Mouse (Mus musculus) right cerebral cortex, adult 18-20 months (tissue): ENCODE data around the gene Cytl1.

Experiments
- DNase-seq: peaks from one replicate; pipeline ENCODE4 v3.0.0; 2022; ENCODE audit warnings: mixed read lengths

Gene Cytl1

DNA sequence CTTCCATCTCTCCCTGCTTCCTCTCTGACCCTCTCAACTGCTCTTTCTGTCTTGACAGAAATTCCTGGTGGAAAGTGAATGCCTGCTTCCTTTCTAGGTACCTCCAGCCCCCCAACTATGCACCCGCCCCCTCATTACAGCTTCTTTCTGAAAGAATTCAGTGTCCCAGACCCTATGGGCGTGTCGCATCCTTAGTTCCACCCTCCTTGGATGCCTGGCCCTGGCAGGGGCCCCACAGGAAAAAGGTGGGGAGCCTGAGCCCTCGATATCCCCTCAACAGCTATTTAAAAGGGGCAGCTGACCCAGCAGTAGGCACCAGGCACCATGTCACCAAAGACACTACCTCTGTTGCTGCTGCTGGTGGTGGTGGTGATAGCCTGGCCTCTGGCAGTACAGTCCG lies at the start of gene Cytl1:
TSS of gene Cytl1 (plus strand) at position 296 of the 400 bp plus-strand sequence.
- no peak for DNase-seq

DNA sequence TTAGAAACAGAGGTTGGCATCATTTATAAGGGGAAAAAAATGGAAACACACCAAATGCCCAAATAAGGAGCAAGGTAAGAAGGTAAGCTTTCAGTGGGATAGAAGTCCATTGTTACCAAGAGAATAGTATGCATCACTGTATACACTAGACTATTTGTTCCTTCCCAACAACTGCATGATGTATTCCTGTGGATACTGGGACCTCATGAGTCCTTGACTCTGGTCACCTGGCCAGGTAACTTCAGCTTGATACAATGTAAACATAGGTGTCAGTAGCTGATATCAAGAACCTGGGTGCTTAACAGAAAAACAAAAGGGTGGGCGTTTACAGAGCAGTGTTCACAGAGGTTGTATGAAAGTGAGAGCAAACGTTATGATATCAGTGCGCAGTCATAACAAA lies 42.6 kb upstream of the Cytl1 start:
- DNase-seq = no peak

DNA sequence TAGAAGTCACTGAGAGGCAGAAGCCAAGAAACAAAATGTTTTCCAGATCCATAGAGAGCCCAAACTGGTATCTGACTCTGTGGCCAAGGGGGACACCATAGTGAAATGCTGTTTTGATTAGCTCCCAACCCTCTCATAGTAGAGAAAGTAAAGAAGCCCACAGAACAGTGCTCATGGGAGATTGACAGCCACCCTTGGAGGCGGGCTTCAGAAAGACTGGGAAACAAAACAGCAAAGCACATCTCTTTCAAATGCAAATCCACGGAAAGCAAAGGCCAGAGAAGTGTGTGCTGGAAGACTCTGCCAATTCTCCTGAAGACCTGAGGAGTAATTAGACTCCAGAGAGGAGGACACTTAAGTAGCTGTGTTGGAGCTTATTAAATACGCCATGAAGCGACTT lies 39.5 kb upstream of the Cytl1 start:
- DNase-seq = no peak

DNA sequence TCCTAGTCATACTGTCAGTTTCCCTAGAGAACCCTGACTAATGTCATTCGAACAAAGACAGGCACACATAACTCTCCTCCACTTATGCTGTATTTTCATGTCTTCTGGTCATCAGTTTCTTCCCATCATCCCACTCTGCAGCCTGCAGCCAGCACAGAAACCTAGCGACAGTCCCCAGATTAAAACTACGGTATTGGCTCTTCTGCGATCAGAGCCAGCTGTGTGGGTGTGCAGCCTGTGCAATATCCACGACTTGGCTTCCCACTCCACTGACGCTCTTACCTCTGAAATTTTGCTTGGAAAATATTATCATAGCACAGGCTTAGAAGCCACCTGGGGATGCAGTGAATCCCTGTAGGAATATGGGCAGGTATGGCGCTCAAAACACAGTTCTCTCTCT lies 38.0 kb upstream of the Cytl1 start:
- DNase-seq = peak; percentile 50

DNA sequence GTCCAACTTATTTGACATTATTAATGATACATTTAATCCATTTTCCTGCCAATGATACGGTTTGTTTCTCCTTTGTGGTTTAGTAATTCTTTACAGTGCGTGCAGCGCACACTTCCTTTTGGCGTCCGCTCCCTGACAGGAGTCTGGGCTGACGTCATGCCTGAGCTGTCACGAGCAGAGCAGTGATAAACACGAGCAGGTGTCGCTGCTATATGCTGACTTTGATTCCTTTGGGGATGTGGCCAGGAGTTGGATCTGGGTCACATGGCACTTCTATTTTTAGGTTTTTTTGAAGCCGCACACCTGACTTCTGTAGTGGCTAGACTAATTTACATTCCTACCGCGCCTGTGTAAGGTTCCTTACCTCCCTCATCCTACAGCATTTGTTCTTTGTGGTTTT lies 35.6 kb upstream of the Cytl1 start:
- no peak for DNase-seq

DNA sequence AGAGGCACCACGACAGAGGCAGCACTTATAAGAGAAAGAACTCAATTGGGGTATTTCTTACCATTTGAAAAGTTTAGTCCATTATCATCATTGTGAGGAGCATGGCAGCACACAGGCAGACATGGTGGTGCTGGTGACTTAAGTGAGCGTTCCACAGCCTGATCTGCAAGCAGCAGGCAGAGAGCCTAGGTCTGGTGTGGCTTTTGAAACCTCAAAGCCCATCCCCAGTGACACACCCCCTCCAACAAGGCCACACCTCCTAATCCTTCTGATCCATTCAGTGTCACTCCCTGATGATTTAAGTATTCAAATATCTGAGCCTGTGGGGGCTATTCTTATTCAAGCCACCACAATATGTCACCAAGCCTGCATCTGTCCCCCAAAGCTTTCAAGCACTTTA lies 30.4 kb upstream of the Cytl1 start:
- DNase-seq = no peak

DNA sequence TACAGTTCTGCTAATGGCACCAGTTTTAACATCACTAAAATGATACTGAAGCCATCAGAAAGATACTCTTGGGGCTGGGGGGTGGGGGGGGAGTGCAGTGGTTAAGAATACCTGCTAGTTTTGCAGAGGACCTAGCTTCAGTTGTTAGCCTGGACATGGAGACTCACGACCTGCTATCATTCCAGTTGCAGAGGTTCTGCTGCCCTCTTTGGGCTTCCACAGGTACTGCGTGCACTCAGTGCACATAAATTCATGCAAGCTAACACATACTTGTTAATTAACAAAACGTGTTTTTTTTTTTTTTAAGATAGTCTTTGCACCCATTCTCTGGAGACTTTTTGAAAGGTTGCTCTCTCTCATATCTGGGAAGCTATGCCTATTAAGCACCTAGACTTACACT lies 27.2 kb upstream of the Cytl1 start:
- no peak for DNase-seq

DNA sequence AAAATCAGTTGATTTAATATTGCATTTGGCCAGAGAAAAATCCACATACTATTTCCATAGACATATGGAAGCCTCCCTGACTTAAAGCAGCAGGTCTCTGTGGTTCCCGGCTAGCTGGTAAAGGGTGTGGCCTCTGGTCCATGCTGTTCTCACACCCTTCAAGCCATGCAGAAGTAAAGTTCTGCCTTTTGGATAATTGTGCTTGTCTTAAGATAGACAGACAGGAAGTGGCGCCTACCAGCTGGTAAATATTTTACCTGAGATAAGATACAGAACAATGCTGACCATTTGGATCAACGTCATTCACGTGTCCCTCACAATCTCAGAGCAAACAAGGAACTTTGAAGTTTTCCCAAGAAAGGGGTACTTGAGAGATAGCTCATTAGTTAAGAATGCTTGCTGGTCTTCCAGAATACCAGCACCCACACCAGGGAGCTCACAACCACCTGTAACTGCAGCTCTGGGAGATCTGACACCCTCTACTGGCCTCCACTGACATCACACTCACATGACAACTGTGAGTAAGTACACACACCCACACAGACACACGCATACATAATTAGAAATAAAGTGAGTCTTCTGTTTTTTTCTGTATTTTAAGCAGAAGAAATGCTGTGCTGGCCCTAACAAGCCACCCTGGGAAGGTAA lies 25.9 kb upstream of the Cytl1 start:
- DNase-seq = no peak

DNA sequence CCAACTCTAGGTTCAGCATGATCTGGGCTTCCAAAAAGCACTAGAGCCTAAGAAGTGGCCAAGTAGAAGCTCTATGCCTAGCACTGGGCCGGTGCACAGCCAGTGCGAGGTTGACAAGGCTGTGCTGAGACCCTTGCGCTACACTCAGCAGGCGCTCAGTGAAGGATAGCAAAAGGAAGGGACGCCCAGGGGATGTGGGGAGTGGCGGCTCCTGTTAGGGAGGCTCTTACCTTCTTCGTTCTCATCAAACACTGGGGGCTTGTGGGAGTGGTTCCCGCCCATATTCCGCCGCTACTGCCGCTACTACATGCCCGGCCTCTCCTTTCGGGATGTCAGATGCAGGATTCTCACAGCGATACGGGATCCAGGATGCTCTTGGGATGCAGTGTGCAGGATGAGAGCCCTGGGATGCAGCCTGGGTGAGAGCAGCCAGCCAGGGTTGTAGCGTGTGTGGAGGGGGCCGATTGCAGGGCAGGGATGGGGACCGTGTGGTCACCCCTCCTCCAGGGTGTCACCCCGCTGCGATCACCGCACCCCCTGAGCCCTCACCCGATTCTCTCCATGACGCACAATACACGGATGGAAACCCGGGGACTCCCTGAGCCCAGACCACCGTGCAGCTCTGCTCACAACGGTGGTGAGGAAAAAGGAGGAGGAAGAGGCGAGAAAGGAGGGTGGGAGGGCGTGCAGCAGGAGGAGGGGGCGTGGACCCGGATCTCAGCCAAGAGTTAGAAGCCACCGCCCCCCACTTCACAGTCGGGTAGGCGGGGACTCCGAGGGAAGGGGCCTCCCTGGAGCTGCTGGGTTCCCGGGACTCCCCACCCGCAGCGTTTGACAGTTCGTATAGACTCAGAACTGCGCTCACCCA lies 18.6 kb upstream of the Cytl1 start, which contains the start of gene Stk32b:
TSS of gene Stk32b (minus strand) at position 667 of the 868 bp plus-strand sequence.
- DNase-seq = peak; percentile 30

DNA sequence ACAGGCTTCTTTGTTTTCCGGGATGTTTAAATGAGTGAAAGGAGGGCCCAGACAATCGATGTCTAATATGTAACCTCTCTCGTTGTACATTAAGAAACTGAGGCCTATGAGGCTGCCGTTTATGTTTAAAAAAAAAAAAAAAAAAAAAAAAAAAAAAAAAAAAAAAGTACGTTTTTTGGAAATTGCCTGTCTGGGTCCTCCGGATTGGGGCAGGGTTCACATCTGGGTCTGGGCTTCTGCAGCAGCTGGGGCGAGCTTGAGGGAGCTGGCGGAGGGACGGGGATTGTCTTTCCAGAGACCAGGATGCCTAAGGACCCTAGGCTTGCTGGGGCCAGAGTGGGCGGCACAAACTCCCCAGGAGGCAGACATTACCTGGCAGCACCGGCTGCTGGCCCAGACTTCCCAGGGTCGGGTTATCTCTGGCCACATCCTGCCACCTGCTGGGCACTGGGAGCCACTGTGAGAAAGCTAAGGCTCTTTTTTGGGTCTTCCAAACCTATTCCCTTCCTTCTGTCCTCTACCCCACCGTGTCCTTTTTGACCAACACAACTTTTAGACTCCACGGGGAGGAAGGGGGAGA lies 17.8 kb upstream of the Cytl1 start:
- DNase-seq = peak; percentile 53

DNA sequence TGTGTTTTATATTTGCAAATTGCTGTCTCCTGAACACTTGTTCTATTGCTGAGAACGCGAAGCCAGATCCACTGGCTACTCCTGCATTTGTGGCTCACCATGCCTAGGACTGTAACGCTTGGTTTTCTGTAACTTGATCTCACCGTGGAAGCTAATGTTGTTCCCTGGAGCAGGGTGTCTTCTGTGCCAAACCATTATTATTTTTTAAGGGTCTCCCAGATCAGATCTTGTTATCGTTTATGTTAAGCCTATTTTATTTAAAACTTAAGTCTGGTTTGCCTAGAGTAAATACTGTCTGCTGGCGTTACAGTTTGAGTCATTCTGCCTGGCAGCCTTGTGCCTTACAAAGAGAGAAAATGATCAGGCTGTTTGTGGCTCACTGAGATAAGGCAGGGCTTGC lies 14.6 kb upstream of the Cytl1 start:
- no peak for DNase-seq

DNA sequence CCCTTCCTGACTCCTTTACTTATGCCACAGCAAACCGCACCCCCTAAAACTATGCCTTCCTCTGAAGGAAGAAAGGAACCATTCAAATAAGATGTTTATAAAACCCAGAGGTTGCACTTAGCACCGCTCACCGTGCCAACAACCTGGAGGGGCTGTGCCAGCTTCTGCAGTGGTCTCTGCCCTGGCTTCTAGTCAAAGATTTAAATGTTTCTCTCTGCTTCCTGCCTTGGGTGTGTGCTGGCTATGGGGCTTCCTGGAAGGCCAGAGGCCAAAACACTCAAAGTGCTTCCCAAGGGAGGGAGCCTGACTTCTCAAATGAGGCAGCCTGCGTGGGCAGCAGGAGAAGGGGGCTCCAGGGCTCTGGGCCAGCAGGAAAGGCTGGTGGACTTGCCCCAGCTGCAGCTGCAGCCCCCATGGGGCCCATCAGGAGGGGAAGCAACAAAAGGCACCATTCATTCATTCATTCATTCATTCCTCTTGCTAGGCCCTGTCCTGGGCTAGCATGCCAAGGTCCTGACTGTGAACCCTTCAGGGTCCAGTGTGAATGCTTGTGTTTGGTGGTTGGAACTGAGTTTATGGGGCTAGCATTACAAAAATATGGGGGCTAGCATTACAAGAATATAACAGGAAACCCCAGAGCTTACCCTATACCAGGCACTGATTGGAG lies 10.0 kb upstream of the Cytl1 start:
- DNase-seq = no peak

DNA sequence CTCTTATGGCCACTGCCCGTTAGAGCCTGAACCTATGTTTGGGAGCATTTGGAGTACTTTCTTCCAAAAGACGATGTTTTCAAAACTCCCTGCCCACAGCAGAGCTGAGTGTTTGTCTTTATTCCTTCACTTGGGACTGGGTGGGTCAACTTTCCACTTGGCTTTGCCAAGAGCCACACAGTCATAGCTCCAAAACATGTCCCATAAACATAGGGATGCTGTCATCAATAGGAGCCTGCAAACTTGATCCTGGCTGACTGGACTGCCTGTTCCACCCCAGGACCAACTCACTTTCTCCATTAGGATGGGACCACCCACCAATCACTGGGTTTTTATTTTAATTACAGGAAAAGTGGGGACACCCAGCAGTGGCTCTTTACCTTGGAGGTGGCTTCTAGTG lies 4.5 kb upstream of the Cytl1 start:
- no peak for DNase-seq

- DNase-seq = no peak
Observed at GRCm38 (mm10) chr5:37736213-37736612, 894 bp downstream of the Cytl1 start.

DNA sequence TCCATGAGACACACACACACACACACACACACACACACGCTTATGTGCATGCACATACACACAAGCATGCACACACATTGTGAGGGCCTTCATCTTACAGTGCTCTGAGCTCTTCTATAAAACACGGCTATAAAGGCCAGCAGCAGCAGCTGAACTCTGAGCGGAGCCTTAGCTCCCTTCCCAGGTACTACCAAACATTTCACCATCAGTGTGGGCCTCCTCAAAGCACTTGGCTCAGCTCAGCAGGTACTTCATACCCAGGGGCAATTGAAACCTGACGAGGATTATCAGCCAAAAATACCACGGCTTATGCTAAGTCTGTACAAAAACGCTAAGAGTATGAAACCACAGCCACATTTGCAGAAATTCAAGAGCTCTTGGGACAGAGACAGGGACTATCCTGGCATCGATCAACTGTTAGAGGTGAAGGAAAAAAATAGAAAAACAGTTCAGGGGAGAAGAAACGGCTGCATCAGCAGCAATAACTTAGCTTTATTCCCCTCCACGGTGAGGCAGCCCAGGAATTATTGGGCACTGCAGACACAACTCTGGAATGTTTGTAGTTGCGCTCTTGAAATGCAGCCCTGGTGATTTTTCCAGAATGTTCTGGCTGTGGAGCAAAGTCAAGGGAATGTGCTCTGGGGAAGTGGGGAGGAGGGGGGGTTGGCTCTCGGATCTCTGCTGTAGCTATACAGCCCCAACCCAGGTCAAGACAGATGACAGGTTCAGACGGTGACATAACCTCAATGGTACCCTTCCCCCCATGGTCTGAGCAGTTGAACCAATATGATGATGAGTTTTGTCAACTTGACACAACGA lies 8.8 kb downstream of the Cytl1 start:
- no peak for DNase-seq

- peak; percentile 79 for DNase-seq
Observed at GRCm38 (mm10) chr5:37752027-37752967, 17.0 kb downstream of the Cytl1 start.

DNA sequence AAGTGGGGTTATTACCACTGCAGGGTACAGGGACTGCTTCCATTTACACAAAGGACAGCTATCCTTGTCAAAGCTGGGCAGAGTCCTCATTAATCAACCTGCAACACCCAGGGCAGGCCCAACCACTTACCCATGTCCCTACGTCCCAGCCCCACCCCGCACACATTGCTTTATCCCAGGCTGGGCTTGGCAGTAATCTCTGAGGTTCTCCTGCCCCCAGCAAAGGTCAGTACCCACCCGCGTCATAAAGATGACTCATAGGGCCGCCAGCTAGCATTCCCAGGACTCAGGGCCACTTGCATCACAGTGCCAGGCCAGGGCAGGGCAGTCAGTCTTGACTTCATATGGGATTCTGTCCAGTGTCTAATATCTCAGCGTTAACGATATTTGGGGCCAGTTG lies 18.0 kb downstream of the Cytl1 start:
- no peak for DNase-seq

- no peak for DNase-seq
Observed at GRCm38 (mm10) chr5:37762046-37762445, 26.7 kb downstream of the Cytl1 start.

DNA sequence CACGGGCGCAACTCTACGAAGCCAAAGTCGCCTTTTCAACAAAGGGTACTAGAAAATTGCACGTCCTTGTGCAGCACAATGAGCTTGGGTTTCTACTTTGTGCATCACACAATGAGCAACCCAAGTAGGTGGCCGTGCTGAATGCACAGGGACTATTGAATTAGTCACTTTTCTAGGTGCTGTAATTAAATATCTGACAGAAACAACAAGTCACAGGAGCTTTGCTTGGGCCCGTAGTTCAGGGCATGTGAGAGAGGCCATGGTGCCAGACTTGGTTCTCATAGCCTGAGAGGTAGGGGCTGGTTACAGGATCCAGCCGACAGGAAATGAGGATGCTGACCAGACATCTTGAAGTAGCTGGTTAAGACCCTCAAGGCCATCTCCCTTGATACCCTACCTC lies 30.5 kb downstream of the Cytl1 start:
- DNase-seq = no peak

DNA sequence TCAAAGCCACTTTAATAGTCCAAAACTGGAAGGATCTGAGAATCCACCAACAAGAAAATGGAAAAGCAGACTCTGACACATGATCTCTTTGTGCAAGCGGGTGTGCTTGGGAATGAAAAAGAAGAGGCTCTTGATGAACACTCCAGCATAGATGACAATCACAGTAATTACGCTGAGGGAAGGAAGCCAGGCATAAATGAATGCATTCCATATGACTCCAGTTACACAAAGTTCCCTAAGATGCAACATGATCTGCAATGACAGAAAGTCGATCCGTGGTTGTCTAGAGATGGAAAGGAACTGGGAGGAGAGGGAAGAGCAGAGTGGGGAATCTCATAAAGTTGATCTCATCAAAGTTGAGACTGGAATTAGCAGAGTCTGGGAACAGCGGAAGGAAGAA lies 31.9 kb downstream of the Cytl1 start:
- no peak for DNase-seq

GRCm38 (mm10) chr5:37769031-37769430 lies 33.7 kb downstream of the Cytl1 start:
- DNase-seq = peak; percentile 59
